Mouse (Mus musculus): ENCODE data around the gene Rpa1.
A peak's percentile ranks its signal among the peaks of the same experiment; 100 is the strongest.
"Not testable (repeated sequence)": the region's sequence is repeated elsewhere in the genome, so short reads cannot be mapped to it uniquely, and the experiment has no call there.

The Rpa1 gene

GRCm38 (mm10) chr11:75348199-75348889 is at the start of gene Rpa1, which contains the start of gene Smyd4:
Gene Rpa1 (minus strand): TSS chr11:75348324.
Gene Smyd4 (plus strand): TSS chr11:75348433.
- peak; percentile 90 for DNase-seq

GRCm38 (mm10) chr11:75397452-75397851 is 49.3 kb upstream of the Rpa1 start:
- DNase-seq = no peak

DNA sequence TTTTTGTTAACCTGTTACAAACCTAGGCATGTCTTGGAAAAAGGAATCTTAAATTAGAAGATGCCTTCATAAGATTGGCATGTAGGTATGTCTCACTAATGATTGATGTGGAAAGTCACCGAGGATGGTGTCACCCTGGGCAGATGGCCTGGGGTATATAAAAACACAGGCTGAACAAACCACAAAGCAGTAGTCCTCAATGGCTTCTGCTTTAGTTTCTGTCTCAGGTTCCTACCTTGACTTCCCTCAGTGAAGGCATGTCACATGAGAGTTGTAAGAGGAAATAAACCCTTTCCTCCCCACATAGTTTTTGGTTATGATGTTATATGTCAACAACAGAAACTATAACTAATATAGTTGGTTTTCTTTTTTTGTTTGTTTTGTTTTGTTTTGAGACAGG is 47.5 kb upstream of the Rpa1 start:
- no peak for DNase-seq

- not testable (repeated sequence) for DNase-seq
Observed at GRCm38 (mm10) chr11:75383529-75383928, 35.4 kb upstream of the Rpa1 start.

DNA sequence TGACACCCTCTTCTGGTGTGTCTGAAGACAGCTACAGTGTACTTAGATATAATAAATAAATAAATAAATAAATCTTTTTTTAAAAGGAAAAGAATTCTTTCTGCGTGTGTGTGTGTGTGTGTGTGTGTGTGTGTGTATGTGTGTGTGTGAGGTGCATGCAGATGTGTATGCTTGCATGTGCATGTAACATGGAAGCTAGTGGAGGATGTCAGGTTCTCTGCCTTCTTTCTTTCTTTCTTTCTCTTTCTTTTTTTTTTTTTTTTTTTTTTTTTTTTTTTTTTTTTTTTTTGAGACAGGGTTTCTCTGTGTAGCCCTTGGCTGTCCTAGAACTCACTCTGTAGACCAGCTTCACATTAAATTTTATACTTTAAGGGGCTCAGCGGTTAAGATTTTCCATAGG is 30.7 kb upstream of the Rpa1 start:
- DNase-seq = not testable (repeated sequence)

DNA sequence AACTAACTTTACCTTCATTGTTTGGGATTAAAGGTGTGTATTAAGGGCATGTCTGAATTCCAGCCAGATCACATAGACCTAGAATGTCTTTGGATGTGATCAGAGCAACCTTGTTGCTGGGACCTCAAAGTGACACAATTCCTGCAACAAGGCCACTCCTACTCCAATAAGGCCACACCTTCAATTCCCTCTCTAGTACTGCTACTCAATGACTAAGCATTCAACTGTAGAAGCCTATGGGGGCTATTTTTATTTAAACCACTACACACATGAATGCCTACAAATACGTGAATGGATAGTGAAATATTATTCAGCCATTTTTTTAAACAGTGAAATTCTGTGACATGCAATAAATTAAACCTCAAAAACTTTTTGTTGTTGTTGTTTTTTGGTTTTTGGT is 29.0 kb upstream of the Rpa1 start:
- DNase-seq = no peak

DNA sequence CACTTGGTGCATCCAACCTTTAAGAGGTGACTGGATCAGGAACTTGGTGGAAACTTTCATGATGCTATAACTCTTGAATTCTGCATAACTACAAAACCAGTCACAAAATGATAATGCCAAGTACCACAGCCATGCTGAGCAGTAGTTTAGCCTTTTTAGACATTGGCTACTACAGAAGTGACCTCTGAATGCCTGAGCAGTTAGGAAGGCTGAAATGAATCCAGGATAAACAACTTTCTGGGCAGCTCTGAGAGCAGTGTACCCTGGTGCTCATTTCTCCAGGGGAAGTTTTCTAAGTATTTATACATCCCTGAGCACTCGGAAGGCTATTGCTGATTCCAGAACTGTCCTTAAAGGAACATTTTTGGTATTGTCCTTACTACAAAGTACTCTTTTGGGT is 7.4 kb upstream of the Rpa1 start:
- no peak for DNase-seq

DNA sequence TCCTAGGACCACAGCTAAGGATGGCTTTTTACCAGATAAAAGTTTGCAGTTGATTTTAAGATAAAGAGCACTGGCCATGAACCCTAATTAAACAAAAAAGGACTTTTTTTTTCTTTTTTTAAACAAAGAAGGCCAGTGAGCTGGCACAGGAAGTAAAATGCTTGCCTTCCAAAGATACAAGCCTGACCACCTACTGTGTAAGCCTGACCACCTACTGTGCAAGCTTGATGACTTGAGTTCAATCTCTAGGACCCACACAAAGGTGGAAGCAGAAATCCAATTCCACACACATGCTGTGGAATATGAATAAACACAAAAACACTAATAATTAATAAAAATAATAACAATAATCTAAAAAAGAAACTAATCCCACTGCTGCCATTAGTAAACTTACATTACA is 3.1 kb upstream of the Rpa1 start:
- no peak for DNase-seq

GRCm38 (mm10) chr11:75348890-75349261 is 752 bp upstream of the Rpa1 start:
- DNase-seq = no peak

GRCm38 (mm10) chr11:75347596-75347995 is 528 bp downstream of the Rpa1 start:
- DNase-seq = no peak

- no peak for DNase-seq
Observed at GRCm38 (mm10) chr11:75347188-75347585, 937 bp downstream of the Rpa1 start.

GRCm38 (mm10) chr11:75346556-75347187 is 1.5 kb downstream of the Rpa1 start:
- no peak for DNase-seq

DNA sequence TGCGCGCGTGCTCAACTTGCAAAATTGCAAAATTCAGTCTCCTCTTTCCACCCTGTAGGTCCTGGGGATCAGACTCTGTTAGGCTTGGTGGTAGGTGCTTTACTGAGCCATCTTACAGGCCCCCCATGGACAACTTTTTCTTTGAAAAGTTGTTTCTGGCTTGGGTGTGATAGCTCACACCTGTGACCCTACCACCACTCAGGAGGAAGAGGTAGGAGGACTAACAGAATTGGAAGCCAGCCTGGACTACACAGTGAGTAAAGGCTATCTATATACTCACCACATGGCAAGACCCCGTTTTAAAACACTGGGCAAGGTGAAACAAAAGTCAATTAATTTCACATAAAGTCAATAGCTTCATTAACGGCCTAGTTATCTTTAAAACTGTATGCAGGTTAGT is 3.4 kb downstream of the Rpa1 start:
- DNase-seq = no peak

DNA sequence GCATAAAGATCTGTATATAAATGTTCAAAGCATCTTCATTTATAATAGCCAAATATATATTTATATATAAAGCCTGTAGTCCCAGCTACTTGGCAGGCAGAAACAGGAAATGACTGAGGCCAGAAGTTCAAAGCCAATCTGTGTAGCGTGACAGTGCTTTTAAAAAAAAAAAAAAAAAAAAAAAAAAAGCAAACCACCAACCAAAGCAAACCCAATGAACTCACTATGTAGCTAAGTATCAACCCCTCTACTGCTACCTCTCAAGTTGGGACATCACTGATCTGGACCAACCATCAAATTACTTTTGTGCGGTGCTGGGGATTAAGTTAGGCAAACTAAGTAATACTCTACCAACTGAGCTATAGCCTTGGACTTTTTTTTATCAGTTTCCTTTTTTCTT is 4.0 kb downstream of the Rpa1 start:
- DNase-seq = no peak

DNA sequence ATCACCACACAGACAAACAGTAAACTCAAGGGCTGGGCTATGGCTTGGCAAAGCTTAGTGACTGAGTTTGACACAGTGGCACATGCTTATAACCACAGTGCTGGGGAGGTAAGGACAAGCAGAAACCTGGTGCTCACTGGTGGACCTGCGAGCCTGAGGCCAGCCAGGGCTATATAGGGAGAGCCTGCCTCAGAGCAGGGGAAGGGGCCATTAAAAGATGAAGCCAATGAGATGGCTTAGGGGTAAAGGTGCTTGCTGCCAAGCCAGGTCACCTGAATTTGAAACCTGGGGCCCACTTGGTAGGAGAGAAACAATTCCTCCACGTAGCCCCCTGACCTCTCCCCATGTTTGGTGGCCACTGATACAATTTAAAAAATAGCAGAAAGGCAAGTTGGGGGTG is 5.0 kb downstream of the Rpa1 start:
- no peak for DNase-seq

DNA sequence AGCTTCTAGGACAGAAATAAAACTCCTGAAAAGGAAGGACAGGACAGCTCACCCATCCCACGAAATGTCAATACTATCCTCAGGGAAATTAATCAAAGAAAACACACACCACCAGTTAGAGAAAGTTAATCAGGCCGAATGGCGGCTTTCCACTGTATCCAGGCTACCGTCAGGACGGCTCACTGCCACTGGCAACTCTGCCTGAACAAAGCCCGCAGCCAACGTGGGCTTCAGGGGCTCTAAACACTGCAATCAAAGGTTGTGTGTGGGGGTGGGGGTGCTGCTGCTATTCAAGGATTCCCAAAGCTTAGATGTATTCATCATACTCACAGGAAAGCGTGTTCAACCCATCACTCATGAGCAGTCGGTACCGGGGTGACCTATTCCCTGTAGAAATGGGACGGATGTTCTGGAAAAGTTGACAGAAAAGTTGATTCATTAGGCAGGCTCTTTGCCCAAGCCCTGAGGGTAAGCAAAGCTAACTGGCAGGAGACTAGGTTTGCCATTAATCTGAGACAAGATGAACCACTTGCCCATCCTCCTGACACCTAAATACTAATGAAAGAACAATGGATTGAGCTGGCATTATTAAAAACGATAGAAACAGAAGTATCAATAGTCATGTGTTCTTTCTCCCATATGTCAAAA is 7.3 kb downstream of the Rpa1 start:
- DNase-seq = no peak

- DNase-seq = no peak
Observed at GRCm38 (mm10) chr11:75340076-75340475, 8.0 kb downstream of the Rpa1 start.

GRCm38 (mm10) chr11:75337246-75337645 is 10.9 kb downstream of the Rpa1 start:
- no peak for DNase-seq

DNA sequence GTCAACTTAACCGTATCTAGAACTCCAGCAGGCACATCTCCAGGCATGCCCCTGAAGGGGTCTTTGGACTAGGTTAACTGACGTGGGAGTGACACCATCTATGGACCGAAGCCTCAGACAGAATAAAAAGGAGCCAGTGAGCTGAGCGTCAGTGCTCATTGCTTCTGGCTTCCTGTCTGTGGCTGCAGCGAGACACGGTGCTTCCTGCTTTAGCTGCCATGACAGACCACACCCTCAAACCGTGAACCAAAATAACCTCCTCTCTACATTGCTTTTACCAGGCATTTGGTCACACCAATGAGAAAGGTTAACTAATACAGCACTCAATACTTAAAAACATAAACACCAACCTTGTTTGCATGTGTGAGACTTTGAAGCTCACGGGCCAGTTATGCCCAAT is 11.4 kb downstream of the Rpa1 start:
- DNase-seq = no peak

DNA sequence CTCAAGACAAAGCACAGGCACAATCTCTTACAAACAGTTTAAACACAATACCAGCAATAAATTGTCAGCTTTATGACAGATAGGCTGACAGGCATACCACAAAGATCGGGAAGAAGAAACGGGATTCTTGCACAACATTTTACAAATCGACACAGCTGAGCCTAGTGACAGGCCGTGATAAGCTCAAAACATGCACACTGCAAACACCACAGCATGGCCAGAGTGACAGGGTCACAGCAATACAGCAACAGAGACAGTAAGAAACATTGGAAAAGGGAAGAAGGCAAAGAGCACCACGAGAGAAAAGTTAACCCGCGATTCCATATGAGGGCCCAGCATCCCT is 22.2 kb downstream of the Rpa1 start:
- DNase-seq = no peak

GRCm38 (mm10) chr11:75325116-75325968 is 22.8 kb downstream of the Rpa1 start:
- no peak for DNase-seq

DNA sequence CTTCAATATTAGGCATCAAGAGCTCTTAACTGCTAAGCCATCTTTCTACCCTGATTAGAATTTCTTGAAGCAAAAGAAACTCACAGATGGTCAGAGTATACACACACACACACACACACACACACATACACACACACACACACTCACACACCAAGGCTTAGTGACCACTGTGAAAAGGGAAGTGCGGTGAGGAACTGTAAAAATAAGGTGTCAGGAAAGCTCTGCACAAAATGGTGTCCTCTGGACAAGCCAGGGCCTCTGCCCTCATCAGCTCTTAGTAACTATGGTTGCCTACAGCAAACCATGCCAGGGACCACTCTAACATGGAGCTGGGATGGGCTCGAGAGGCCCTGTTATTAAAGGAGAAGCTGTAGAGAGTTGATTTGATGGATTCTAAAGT is 23.7 kb downstream of the Rpa1 start:
- no peak for DNase-seq

DNA sequence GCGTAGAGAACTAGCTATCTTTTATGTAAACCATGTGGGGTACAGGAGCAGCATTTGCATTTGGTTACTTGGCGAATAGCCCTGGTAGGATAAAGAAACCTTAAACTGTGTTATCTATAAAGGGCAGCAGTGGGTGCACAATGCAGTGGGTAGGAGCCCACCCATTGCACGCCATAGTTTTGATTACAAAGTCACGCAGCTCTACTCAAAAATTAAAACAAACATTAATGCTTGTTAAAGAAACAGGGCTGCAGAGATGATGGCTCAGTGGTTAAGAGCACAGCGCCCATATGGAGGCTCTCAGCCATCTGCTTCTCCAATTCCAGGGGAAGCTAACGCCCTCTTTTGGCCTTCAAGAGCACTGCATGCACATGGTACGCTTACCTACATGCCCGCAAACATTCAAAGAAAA is 24.8 kb downstream of the Rpa1 start:
- DNase-seq = no peak

DNA sequence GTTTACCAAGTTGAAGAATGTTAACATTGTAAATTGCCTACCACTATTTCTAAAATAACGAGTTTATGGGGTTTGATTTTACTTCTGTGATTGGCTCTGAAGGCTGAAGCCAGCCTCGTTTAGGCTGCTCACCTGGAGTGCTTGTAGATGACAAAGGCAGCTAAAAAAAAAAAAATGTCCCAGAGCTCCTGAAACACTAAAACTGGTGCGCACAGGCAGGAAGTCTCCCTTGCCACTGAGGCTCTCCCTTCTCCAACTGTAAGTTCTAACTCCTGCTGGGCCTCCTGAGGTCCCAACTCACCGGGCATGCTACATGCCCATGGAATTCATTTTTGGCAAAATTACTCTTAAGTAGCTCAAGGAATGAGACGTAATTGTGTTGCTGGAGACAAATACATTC is 28.9 kb downstream of the Rpa1 start:
- no peak for DNase-seq
